Mouse (Mus musculus): ENCODE results near the gene Eif1ax. TPM values are rescaled to one million over a fixed set of nuclear protein-coding genes. Genes with fewer than 3 reads are reported as not detected.

Eif1ax gene
- 54.5 TPM for polyA plus RNA-seq (2017; shearing (Covaris generic))

GRCm38 (mm10) chrX:159371831-159372752, at the start of gene Eif1ax:
Gene Eif1ax, plus strand, starts transcription at chrX:159372178.

GRCm38 (mm10) chrX:159414130-159414828, 42.3 kb downstream of the Eif1ax start, which contains the start of gene Map7d2:
Gene Map7d2, plus strand, starts transcription at chrX:159414572.

Other genes with a start within 250 kb of the Eif1ax start
- 10.8 TPM for gene Rps6ka3, start 161.9 kb upstream of the Eif1ax start, polyA plus RNA-seq (2017; shearing (Covaris generic))
- not detected for gene Map7d2, start 42.4 kb downstream of the Eif1ax start, polyA plus RNA-seq (2017; shearing (Covaris generic))
- gene Bclaf3, start 154.5 kb downstream of the Eif1ax start, polyA plus RNA-seq (2017; shearing (Covaris generic)) = 50.1 TPM